Mouse (Mus musculus): ENCODE data around the gene Iqcb1. TPM values are rescaled to one million over a fixed set of nuclear protein-coding genes. Genes with fewer than 3 reads are reported as not detected.
A peak's percentile ranks its signal among the peaks of the same experiment; 100 is the strongest.

Gene Iqcb1
- total RNA-seq, 2 experiments from 2014 or later: 25.5 to 32.0 TPM

- intact Hi-C loops (cut with DNase I): no loop called here
- no peak for DNase-seq (ENCODE audit: low spot score in 2 of 2)
These were observed 41.3 kb downstream of the Iqcb1 start for GRCm38 (mm10) chr16:36869442-36869841.

DNA sequence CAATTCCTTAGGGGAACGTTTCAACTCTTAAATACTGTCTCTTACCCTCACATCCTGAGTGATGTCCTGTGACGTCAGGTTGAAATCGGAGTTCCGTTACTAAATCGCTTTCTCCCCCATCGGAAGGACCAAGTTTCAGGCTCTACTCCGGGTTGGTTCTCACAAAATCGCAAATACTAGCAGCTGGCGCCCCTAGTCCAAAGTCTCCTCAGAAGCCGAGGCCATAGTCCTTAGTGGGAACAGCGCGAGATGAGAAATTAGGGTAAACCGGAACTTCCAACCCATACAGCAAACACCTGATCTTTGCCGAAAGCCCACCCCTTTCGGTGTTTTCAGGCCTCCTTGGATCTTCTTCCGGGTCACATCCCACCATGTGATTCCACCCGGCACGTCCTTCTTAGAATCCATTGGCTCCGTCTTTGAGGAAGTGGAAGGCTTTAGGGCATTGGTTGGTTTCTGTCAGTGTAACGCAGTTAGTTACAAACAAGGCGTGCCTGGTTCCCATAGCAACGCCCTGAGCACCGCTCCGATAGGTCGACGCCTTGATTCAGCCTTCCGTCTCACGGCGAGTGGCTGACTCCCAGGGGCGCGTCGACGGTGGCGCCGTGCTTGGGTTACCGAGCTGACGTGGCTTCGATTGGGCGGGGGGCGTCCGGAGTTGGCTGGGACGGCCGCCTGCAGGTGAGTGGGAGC lies 46.5 kb downstream of the Iqcb1 start, which contains the start of the genes Eaf2 and Golgb1:
TSS of gene Eaf2 (minus strand) at position 421 of the 693 bp plus-strand sequence.
TSS of gene Golgb1 (plus strand) at position 558 of the 693 bp plus-strand sequence.
- DNase-seq (ENCODE audit: low spot score in 2 of 2): peak; percentile 98 to 100
- intact Hi-C loops (cut with DNase I): loop anchor here (10.0 kb wide), 1 partner anchor 140 kb away; the partner anchor contains the start of gene Polq

GRCm38 (mm10) chr16:36875276-36875851 lies 47.2 kb downstream of the Iqcb1 start:
- DNase-seq (ENCODE audit: low spot score in 2 of 2): peak; percentile 25 to 31
- intact Hi-C loops (cut with DNase I): loop anchor here (10.0 kb wide), 1 partner anchor 139 kb away; the partner anchor contains the start of gene Polq

DNA sequence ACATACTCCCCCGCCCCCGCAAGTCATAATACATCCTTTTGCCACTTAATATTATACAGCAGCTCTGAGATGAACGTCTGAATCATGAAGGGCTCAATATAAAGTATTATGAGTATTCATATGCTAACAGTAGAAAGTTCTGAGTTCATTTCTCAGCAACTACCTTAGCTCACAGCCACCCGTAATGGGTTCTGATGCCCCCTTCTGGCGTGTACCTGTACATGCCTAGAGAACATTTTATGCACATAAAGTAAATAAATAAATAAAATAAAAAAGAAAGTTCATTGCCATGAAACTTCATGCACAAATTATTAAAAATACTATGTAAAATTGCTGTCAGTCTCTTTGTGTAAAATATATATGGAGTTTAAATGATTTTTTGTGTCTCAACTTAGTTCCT lies 49.1 kb downstream of the Iqcb1 start:
- intact Hi-C loops (cut with DNase I): loop anchor here (10.0 kb wide), 1 partner anchor 137 kb away; the partner anchor contains the start of gene Polq

GRCm38 (mm10) chr16:36882737-36883343 lies 54.7 kb downstream of the Iqcb1 start:
- DNase-seq (ENCODE audit: low spot score in 2 of 2): no peak
- intact Hi-C loops (cut with DNase I): no loop called here

More for the DNA sequence above, 49.1 kb downstream of the Iqcb1 start:
- DNase-seq (ENCODE audit: low spot score in 2 of 2): no peak

DNA sequence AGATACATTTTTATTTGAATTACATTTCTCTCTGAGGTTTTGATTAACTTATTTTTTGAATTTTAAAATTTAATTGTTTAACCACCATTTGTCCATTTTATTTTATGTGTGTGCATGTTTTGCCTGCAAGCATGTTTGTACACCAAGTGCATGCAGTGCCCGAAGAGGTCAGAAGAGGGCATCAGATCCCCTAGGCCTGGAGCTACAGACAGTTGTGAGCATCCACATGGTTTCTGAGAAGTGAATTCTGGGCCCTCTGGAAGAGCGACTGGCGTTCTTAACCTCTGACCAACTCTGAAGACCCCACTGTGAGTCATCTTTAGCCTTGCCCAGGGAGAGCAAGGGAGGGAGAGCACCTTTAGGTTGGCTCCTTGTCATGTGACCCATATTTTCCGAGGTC lies 56.7 kb downstream of the Iqcb1 start:
- DNase-seq (ENCODE audit: low spot score in 2 of 2): peak in 1 of 2 experiments; percentile 46
- intact Hi-C loops (cut with DNase I): no loop called here

DNA sequence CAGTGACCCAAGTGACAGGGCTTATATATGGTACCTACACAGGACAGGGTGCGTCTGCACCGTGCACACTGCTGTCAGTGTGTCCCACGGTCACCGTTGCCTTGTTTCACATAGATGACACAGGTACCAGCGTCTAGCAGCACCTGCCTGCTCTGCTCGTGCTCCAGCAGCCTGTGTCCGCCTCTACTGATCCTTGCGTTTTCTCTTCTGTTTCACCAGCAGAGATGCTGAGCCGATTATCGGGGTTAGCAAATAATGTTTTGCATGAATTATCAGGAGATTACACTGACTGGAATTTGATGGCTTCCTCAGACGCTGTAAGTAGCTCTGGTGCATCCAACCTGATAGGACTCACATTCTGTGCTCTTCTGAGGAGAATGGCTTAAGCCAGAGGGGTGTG lies 57.7 kb downstream of the Iqcb1 start:
- no peak for DNase-seq (ENCODE audit: low spot score in 2 of 2)
- intact Hi-C loops (cut with DNase I): no loop called here

GRCm38 (mm10) chr16:36887546-36887945 lies 59.4 kb downstream of the Iqcb1 start:
- DNase-seq (ENCODE audit: low spot score in 2 of 2): no peak
- intact Hi-C loops (cut with DNase I): no loop called here

DNA sequence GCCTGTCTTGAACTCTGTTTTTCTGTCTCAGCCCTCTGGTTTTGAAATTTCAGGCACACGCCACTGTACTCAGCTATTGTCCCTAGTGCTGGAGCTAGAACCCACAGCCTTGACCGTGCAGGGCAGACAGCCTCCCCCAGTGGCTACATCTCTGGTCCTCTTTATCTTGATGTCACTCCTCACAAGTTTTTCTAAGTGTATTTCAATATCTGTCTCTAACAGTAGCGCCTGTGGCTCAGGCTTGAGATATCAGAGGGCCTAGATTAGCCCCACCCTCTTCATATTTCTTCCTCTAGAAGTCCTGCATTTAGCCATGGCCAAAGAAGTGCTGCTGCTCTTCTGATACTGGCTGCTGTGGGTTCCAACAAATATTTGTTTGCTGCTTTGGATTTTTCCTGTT lies 62.4 kb downstream of the Iqcb1 start:
- DNase-seq (ENCODE audit: low spot score in 2 of 2): no peak
- intact Hi-C loops (cut with DNase I): loop anchor here (5.0 kb wide), 1 partner anchor 43 kb away; no protein-coding TSS in a partner anchor

- no peak for DNase-seq (ENCODE audit: low spot score in 2 of 2)
- intact Hi-C loops (cut with DNase I): loop anchor here (5.0 kb wide), 1 partner anchor 44 kb away; no protein-coding TSS in a partner anchor
These were observed 63.2 kb downstream of the Iqcb1 start for GRCm38 (mm10) chr16:36891415-36891814.

- intact Hi-C loops (cut with DNase I): loop anchor here (5.0 kb wide), 1 partner anchor 46 kb away; no protein-coding TSS in a partner anchor
- no peak for DNase-seq (ENCODE audit: low spot score in 2 of 2)
These were observed 65.1 kb downstream of the Iqcb1 start for GRCm38 (mm10) chr16:36893317-36893716.

DNA sequence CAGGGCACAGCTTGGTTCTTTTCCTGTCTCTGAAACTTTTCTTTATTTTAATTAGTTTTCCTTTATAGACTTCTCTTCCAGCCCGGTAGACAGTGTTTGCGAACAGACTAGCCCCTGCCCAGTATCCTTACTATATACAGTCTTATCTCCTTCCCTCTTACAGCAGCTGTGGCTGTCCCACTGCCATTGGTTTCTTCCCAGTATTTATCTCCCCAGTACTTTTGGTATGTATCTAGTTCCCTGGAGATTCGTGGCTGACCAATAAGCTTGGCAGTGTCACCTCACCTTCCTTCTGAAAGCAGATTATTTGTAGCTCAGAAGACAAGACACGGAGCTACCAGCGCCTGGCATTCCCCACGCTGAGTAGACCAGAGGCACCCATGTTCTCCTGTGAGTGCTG lies 68.5 kb downstream of the Iqcb1 start:
- intact Hi-C loops (cut with DNase I): no loop called here

GRCm38 (mm10) chr16:36903156-36903555 lies 75.0 kb downstream of the Iqcb1 start:
- no peak for DNase-seq (ENCODE audit: low spot score in 2 of 2)
- intact Hi-C loops (cut with DNase I): no loop called here

More for the DNA sequence above, 68.5 kb downstream of the Iqcb1 start:
- DNase-seq (ENCODE audit: low spot score in 2 of 2): no peak

GRCm38 (mm10) chr16:36911909-36912308 lies 83.7 kb downstream of the Iqcb1 start:
- DNase-seq (ENCODE audit: low spot score in 2 of 2): no peak
- intact Hi-C loops (cut with DNase I): no loop called here

GRCm38 (mm10) chr16:36912311-36912710 lies 84.1 kb downstream of the Iqcb1 start:
- intact Hi-C loops (cut with DNase I): no loop called here
- DNase-seq (ENCODE audit: low spot score in 2 of 2): no peak

- no peak for DNase-seq (ENCODE audit: low spot score in 2 of 2)
These were observed 86.0 kb downstream of the Iqcb1 start for GRCm38 (mm10) chr16:36914195-36914594.

DNA sequence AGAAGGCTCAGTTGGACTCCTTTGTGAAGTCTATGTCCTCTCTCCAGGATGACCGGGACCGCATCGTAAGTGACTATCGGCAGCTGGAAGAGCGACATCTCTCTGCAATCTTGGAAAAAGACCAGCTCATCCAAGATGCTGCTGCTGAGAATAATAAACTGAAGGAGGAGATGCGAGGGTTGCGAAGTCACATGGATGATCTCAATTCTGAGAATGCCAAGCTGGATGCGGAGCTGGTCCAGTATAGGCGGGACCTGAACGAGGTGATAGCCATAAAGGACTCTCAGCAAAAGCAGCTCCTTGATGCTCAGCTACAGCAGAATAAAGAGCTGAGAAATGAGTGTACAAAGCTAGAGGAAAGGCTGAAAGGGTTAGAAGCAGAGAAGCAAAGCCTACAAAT lies 90.3 kb downstream of the Iqcb1 start:
- intact Hi-C loops (cut with DNase I): loop anchor here (5.0 kb wide), 1 partner anchor 94 kb away; the partner anchor contains the start of gene Polq
- no peak for DNase-seq (ENCODE audit: low spot score in 2 of 2)

More at GRCm38 (mm10) chr16:36914195-36914594, 86.0 kb downstream of the Iqcb1 start:
- intact Hi-C loops (cut with DNase I): no loop called here

DNA sequence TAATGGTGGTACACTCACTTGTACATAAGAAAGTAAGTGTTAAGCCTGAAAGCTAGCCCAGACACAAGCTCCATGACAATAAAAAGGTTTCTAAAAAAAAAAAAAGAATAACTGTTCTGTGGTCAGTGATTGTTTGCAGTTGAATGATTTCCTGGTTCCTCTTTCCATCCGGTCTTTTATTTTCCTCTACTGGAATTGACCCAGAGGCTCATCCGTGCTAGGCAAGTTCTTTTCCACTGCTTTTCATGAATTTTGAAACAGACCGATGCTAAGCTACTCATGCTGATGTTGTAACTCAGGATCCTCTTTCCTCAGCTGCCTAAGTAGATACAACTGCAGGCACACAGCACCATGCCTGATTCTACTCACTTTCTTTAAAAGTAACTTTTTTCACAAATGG lies 92.2 kb downstream of the Iqcb1 start:
- DNase-seq (ENCODE audit: low spot score in 2 of 2): no peak
- intact Hi-C loops (cut with DNase I): no loop called here

- intact Hi-C loops (cut with DNase I): no loop called here
- DNase-seq (ENCODE audit: low spot score in 2 of 2): no peak
These were observed 93.0 kb downstream of the Iqcb1 start for GRCm38 (mm10) chr16:36921067-36921613.

GRCm38 (mm10) chr16:36921980-36922379 lies 93.8 kb downstream of the Iqcb1 start:
- intact Hi-C loops (cut with DNase I): no loop called here
- no peak for DNase-seq (ENCODE audit: low spot score in 2 of 2)
